Mouse (Mus musculus) thymus, postnatal 0 days (tissue): ENCODE measurements around the gene G6pc2. TPM values are rescaled to one million over a fixed set of nuclear protein-coding genes. Genes with fewer than 3 reads are reported as not detected.

Experiments used
- DNase-seq: peaks from one replicate; pipeline ENCODE4 v3.0.0-alpha.2; 2015; ENCODE audit warnings: low spot score
- polyA plus RNA-seq: library from polyadenylated mRNA; unstranded; fragments of >200 nt; fragmentation: Nextera tagmentation; extraction: Ambion mirVana; gene quantifications from 2 replicates; pipeline ENCODE4 v1.2.1, GENCODE M21; 2015

G6pc2 gene
- not detected in 2 replicates for polyA plus RNA-seq

DNA sequence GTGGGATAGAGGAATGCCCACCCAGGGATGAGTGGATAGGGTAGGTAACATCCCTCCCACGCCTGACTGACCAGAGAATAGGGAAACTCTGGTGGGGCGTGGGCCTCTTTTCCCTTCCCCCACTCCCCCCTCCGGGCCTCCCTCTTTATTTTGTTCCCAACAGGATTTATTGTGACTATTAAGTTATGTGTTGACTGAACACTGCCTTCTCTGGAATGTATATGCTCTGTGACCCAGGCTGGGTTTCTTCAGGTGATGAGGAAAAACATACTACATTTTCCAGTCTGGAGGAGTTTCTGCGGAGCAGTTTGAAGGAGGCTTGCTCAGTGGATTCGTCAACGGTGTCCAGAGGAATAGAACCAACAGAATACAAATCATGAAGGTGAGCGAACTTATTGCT is at the start of gene G6pc2:
Gene G6pc2, plus strand, starts transcription at position 301 of the 400 bp plus-strand sequence.
- DNase-seq = no peak

DNA sequence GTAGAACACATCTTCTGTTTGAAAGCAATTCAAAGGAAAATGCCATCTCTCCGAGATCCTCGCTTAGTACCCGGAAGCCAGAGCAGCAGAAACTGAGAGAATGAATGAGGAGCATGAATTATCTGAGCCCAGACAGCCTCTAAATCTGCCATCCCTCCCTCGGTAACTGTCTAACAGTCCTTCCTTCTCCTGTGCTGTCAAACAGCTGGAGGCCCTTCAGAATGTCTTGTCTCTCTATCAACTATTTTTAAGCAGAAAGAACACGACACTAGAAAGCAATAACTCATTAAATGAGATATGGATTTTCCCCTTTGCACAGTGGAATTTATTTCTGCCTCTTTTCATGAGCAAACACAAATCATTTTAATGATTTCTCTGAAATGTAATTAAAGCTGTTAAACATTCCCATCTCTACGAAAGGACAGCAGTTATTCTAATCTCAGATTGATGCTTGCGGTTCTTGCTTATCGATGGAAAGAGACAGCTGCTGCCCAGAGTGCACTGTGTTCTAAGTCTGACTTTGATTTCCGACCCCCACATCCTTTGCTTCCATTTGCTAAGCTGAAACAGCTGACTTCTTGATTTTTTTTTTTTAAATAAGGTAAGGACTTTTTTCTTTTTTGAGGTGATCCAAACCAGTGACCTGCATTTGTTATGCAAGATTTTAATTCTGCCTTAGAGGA is 40.3 kb upstream of the G6pc2 start:
- no peak for DNase-seq

DNA sequence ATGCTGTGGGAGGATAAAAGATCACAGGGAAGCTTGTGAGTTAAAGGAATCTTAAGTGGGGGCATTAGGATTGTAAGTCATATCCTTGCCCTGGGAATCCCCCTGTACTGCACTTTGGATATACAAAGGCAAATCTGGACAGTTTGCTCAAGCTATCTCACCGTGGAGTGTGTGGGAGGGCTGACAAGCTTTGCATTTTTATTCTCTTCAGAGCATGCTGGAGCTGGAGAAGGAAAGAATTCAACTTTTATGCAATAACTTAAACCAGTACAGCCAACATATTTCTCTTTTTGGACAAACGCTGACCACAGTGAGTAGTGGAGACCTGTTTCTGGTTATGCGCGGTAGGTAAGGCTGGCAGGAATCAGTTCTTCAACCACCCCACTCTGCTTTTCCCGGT is 35.6 kb upstream of the G6pc2 start:
- no peak for DNase-seq

DNA sequence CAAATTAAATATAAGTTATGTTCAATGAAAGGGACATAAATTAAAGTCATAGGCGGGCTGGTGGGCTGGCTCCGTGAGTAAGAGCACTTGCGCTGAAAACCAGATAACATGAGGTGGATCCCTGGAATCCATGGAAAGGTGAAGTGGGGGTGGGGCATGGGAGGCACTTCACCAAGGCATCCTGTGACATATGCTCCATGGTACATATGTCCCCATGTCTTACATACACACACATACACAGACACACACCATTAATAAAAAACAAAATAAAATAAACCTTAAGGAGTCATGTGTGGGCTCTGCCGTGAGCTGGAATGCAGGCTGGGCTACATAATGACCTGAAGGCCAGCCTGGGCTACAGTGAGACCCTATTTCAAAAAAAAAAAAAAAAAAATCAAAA is 31.2 kb upstream of the G6pc2 start:
- no peak for DNase-seq

DNA sequence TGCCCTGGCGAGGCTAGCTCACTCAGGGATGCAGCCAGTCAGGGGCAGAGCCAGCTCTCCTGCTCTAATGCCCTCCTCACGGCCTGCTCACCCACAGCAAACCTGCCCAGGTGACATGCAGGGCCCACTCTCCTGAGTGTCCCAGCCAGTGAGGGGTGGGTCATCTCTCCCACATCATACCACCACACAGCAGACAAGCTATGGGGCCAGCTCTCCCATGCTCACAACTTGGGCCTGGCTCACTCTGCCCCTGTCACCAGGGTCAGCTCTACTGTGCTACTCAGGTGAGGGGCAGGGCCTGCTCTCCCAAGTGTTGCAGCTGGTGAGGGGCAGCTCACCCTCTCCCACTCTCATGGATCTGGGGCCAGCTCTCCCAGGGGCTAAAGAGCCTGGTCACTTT is 22.9 kb upstream of the G6pc2 start:
- DNase-seq = no peak

- no peak for DNase-seq
Measured at GRCm38 (mm10) chr2:69188732-69189131, 22.1 kb upstream of the G6pc2 start.

DNA sequence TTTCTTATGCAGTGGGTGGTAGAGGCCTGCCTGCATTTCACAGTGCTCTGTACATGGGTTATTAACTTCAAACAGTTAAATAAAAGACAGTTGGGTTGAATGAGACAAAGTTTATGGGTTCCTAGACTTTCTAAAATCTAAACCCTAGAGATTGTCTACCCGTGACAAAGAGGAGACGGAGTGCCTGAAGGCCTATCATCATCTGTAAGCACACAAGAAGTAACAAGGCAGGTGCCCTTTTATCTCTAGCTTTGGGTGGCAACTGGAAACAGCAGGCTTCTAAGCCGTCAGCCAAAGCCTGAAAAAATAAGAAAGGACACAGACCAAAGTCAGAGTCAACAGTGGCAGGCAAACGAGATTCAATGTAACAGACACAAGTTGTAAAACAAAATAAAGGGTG is 21.7 kb upstream of the G6pc2 start:
- no peak for DNase-seq

GRCm38 (mm10) chr2:69191059-69191458 is 19.8 kb upstream of the G6pc2 start:
- no peak for DNase-seq

DNA sequence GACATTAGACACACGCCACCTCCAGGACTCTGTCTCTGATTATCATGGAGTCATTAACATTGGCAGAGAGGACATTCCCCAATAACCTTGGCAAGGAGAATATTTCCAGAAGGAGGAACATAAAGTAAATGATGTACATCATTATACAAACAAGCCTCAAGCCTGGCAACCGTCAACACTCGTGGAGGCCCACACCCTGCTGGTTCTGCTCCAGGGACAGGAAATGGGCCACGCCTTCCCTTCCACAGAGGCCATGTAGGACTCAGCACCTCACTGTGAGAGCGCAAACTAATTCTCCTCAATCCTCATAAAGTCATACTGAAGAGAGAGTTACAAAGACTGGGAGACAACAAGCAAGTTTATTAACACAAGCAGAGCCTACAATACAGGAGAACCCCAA is 17.3 kb upstream of the G6pc2 start:
- DNase-seq = no peak

- DNase-seq = no peak
Measured at GRCm38 (mm10) chr2:69205185-69205584, 5.7 kb upstream of the G6pc2 start.

DNA sequence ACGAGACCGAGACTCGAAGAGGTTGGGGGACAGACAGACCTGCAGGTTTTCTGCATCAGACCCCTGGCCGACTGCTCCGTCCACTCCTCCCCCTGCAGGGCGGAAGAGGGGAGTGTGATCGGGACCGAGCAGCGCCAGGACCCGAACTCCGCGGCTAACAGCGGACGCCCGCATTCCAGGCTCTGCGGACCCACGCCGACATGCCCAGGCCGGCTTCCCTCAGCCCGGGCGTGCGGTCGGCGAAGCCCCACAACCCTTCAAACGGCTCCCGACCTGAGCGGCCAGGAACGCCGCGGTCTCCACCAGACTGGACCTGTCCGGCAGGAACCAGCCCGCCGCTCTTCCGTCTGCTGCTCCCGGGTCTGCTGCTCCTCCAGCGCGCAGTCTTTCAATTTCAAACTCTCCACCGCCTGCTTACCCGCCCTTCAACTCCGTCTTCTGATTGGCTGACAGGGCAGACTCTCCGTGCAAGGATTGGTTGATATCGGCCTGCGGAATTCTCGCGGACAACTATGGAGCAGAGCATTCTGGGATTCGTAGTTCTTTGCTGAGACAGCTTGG is 5.0 kb upstream of the G6pc2 start, which contains the start of gene Spc25:
Gene Spc25, minus strand, starts transcription at position 404 of the 561 bp plus-strand sequence.
- DNase-seq = peak; percentile 93

DNA sequence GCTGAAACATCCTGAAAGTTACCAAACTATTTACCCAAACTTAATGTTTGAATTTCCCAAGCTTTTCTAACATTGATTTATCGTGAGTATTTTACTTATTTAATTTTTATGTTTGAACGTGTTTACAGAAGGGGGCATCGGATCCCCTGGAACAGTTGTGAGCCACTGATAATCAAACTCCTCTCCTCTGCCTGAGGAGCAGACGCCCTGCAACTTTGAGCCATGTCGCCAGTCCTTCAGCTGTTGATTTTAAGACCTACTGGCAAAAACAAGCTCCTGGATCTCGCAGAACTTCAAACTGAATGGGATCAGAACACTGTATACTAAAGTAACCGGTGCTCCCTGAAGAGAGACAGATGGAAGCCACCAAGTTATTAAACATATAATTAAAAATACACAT is 4.3 kb upstream of the G6pc2 start:
- DNase-seq = no peak

DNA sequence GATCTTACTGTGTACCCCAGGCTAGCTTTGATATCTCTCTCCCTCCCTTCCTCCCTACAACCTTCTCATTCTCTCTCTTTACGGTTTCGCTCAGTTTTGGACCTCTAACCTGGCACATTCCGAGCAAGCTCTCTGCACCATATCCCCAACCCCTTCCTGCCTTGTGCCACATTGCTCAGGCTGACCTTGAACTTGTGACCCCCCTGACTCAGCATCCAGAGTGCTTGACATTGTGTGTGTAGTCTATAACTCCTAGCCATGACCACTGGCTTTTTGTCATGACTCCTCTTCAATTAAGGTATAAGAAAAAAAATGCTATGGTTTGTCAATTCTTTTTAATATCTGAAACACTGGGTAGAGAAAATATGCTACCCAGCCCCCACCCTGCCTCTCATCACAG is 1.2 kb upstream of the G6pc2 start:
- no peak for DNase-seq

GRCm38 (mm10) chr2:69212652-69213051 is 1.8 kb downstream of the G6pc2 start:
- DNase-seq = no peak

DNA sequence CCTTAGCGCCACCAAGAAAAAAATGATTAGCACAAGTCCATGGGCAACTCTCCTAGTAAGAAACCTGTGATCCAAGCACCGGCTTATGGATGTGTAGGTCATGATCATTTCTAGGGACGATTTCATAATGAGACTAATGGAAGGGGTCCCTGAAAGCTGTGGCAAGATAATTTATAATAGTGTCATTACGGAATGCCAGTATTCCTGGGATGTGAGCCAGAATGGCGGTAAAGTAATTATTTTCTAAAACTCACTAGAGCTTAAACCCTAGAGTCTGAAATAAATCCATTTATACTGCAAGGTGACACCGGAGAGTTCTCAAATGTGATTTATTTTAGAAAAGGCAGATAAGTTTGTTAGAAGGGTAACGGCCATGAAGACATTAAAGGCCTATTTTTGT is 4.4 kb downstream of the G6pc2 start:
- no peak for DNase-seq

GRCm38 (mm10) chr2:69221868-69222416 is 11.1 kb downstream of the G6pc2 start:
- no peak for DNase-seq

GRCm38 (mm10) chr2:69222815-69223214 is 11.9 kb downstream of the G6pc2 start:
- no peak for DNase-seq

DNA sequence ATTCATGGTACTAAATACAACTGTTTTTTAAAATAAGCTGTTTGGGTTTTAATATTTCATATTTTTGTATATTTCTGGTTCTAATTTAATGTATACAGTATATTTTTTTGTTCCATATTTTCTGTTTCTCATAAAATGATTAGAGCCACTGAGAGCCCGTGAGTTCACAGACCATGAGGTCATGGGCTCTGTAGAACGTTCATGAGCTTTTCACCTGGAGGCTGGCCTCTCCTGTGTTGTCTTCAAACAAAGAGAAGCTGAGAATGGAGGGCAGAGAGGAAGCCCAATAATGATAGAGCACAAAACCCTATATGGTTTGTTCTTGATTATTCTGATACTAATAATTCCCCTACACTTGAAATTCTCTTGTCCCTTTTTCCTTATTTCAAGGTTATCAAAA is 13.9 kb downstream of the G6pc2 start:
- DNase-seq = no peak

DNA sequence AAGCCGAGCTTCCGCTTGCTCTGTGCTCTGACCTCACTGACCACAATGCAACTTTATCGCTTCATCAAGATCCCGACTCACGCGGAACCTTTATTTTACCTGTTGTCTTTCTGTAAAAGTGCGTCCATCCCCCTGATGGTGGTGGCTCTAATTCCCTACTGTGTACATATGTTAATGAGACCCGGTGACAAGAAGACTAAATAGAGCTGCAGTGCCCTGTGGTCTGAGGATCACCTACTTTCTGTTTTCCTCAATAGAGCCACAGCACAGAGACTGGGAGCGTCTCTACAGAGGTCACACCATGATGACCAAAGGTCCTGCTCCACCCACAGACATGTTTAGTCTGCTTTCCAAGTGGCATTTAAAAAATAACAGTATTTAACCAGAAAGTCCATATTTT is 16.0 kb downstream of the G6pc2 start:
- DNase-seq = no peak

- no peak for DNase-seq
Measured at GRCm38 (mm10) chr2:69228635-69229034, 17.8 kb downstream of the G6pc2 start.

- no peak for DNase-seq
Measured at GRCm38 (mm10) chr2:69230137-69230536, 19.3 kb downstream of the G6pc2 start.

DNA sequence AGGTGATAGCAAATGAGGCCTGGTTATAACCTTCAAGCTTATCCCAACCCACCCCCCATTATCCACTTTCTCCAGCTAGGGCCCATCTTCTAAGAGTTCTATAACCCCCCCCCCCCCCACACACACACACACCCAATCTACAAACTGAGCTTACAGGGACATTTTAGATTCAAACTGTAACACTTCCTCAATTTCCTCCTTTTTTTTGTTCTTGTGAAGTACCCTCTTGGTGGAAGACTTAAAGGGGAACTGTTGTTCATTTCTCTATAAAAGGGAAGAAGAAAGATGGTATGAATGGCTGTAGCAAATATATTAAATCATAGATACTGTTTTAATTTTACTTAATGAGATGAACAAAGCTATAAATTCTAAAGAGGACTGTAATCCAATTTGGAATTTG is 21.2 kb downstream of the G6pc2 start:
- DNase-seq = no peak
